Mouse (Mus musculus) R1 (cell line): ENCODE measurements around the gene Arhgef7.
A peak's percentile ranks its signal among the peaks of the same experiment; 100 is the strongest.

ENCODE experiments used
- DNase-seq: peaks from one replicate; pipeline ENCODE4 v3.0.0-alpha.2; 2018; ENCODE audit warnings: low read depth, low spot score

Arhgef7 gene

GRCm38 (mm10) chr8:11762821-11763220, 35.3 kb downstream of the Arhgef7 start:
- no peak for DNase-seq

GRCm38 (mm10) chr8:11767213-11767840, 39.8 kb downstream of the Arhgef7 start:
- DNase-seq = no peak

- DNase-seq = no peak
Observed at GRCm38 (mm10) chr8:11770001-11770400, 42.5 kb downstream of the Arhgef7 start.

GRCm38 (mm10) chr8:11770521-11771080, 43.1 kb downstream of the Arhgef7 start:
- DNase-seq = no peak

GRCm38 (mm10) chr8:11771608-11772007, 44.1 kb downstream of the Arhgef7 start:
- no peak for DNase-seq

- DNase-seq = no peak
Observed at GRCm38 (mm10) chr8:11774195-11775076, 46.9 kb downstream of the Arhgef7 start.

GRCm38 (mm10) chr8:11775889-11776288, 48.4 kb downstream of the Arhgef7 start:
- no peak for DNase-seq

GRCm38 (mm10) chr8:11776451-11777180, 49.1 kb downstream of the Arhgef7 start:
- DNase-seq = no peak

- DNase-seq = no peak
Observed at GRCm38 (mm10) chr8:11777201-11777600, 49.7 kb downstream of the Arhgef7 start.

- no peak for DNase-seq
Observed at GRCm38 (mm10) chr8:11778646-11779433, 51.3 kb downstream of the Arhgef7 start.

- no peak for DNase-seq
Observed at GRCm38 (mm10) chr8:11779844-11780634, 52.5 kb downstream of the Arhgef7 start.

GRCm38 (mm10) chr8:11780641-11781040, 53.1 kb downstream of the Arhgef7 start:
- DNase-seq = no peak

GRCm38 (mm10) chr8:11782607-11783006, 55.1 kb downstream of the Arhgef7 start:
- DNase-seq = no peak

- no peak for DNase-seq
Observed at GRCm38 (mm10) chr8:11783861-11784594, 56.5 kb downstream of the Arhgef7 start.

GRCm38 (mm10) chr8:11785121-11785520, 57.6 kb downstream of the Arhgef7 start:
- no peak for DNase-seq

GRCm38 (mm10) chr8:11785539-11786046, 58.1 kb downstream of the Arhgef7 start:
- no peak for DNase-seq

- DNase-seq = peak; percentile 46
Observed at GRCm38 (mm10) chr8:11788252-11788651, 60.7 kb downstream of the Arhgef7 start.

GRCm38 (mm10) chr8:11789168-11789567, 61.6 kb downstream of the Arhgef7 start:
- DNase-seq = no peak

GRCm38 (mm10) chr8:11794956-11795355, 67.4 kb downstream of the Arhgef7 start:
- no peak for DNase-seq
